Mouse (Mus musculus): ENCODE measurements at regions not wholly inside any gene's neighbourhood (a gene's known extent, or its start where the extent isn't known, plus 50 kb on each side); places are given as distances from the start of the nearest gene placed in this dataset.

GRCm38 (mm10) chr7:37149711-37150110 lies 451.8 kb downstream of the Tshz3 start:
- ATAC-seq, result no peak
- Histone ChIP-seq H3K4me1 (ENCODE audit: control insufficient read depth, insufficient read depth, low read length) (peaks cover 3% of the 10 kb centered on the region), H3K27me3 (ENCODE audit: control insufficient read depth, insufficient read depth, low read depth, low read length) (no peaks in the 10 kb centered on the region), H3K9ac (ENCODE audit: low read depth, low read length) (no peak overlapping the region), H3K4me3 (ENCODE audit: low read depth, low read length) (no peak overlapping the region), H3K27ac (ENCODE audit: low read length) (no peak overlapping the region), H3K9me3 (replicated peaks; ENCODE audit: control insufficient read depth, low read length, poor library complexity, severe bottlenecking) (no peaks in the 10 kb centered on the region), H3K36me3 (ENCODE audit: control insufficient read depth, insufficient read depth, low read length) (no peaks in the 10 kb centered on the region), H3K4me2 (ENCODE audit: low read length) (no peak overlapping the region)
- WGBS, result 69% methylated on average over 5 of the region's 5 CpGs

DNA sequence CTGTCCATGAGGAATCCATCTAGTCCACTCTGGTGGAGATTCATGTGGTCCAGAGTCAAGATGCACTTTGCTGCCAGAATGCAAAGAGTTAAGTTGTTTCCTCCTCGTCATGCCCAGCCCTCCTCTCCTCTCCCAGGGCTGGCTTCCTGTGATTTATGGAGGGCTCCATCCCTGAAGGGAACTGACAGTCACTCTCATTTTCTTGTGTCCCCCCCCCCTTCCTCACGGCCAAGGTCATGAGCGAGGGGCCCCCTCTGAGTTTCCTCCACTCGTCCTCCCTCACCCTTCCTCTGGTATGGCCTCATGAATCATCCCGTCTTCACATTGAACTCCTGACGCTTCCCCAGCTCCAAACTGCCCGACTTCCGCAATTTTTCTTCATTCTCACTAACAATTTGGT lies 461.9 kb downstream of the Tshz3 start:
- H3K4me2 ChIP-seq (ENCODE audit: low read length), result no peak overlapping the region

DNA sequence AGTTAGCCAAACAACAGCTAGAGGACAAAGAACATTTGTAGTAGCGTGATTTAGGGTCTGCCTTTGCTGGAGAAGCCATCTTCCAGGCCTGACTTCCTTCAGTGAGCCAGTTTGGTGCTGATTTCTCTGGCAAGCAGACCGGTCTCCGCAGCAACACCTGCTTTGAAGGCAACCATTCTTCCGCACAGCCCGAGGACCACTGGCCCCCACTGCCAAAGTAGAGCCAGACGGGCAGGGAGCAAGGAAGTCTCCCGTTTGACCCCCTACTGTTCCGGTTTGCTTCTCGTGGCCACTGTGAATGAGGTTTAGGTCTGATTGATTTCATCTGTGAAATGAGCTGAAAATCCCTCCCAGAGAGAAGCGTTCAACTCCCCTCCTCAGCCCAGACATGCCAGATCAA lies 471.0 kb downstream of the Tshz3 start:
- WGBS, result 56% methylated on average over 10 of the region's 10 CpGs
- Histone ChIP-seq H3K27me3 (ENCODE audit: control insufficient read depth, insufficient read depth, low read depth, low read length) (no peaks in the 10 kb centered on the region), H3K27ac (ENCODE audit: low read length) (no peak overlapping the region), H3K36me3 (ENCODE audit: control insufficient read depth, insufficient read depth, low read length) (no peaks in the 10 kb centered on the region), H3K4me2 (ENCODE audit: low read length) (no peak overlapping the region), H3K4me3 (ENCODE audit: low read depth, low read length) (no peak overlapping the region), H3K9me3 (replicated peaks; ENCODE audit: control insufficient read depth, low read length, poor library complexity, severe bottlenecking) (no peaks in the 10 kb centered on the region), H3K9ac (ENCODE audit: low read depth, low read length) (no peak overlapping the region), H3K4me1 (ENCODE audit: control insufficient read depth, insufficient read depth, low read length) (no peaks in the 10 kb centered on the region)
- ATAC-seq, result no peak

More for the DNA sequence above, 461.9 kb downstream of the Tshz3 start:
- no peaks in the 10 kb centered on the region for H3K36me3 ChIP-seq (ENCODE audit: control insufficient read depth, insufficient read depth, low read length)
- no peak for ATAC-seq
- no peaks in the 10 kb centered on the region for H3K9me3 ChIP-seq (replicated peaks; ENCODE audit: control insufficient read depth, low read length, poor library complexity, severe bottlenecking)
- H3K27me3 ChIP-seq (ENCODE audit: control insufficient read depth, insufficient read depth, low read depth, low read length), result no peaks in the 10 kb centered on the region
- H3K4me3 ChIP-seq (ENCODE audit: low read depth, low read length), result no peak overlapping the region
- no peaks in the 10 kb centered on the region for H3K4me1 ChIP-seq (ENCODE audit: control insufficient read depth, insufficient read depth, low read length)
- 81% methylated on average over 8 of the region's 8 CpGs for WGBS
- no peak overlapping the region for H3K27ac ChIP-seq (ENCODE audit: low read length)
- H3K9ac ChIP-seq (ENCODE audit: low read depth, low read length), result no peak overlapping the region

DNA sequence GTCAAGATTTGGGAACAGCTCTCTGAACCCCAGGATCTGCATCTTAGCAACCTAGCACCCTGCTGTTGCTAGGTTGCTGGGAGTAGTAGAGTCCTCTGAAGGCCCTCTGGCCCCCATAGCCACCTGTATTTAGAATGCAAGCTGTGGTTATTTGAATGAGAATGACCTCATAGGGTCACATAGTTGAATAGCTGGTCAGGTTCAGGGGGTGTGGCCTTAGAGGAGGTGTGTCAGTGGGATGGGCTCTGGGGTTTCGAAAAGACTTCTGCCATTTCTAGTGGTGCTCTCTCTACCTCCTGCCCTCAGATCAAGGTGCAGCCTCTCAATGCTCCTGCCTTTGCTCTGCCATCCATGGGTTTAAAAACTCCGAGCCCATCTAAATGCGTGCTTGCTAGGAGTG lies 477.8 kb downstream of the Tshz3 start:
- WGBS, result 82% methylated on average over 3 of the region's 3 CpGs
- no peak for ATAC-seq

DNA sequence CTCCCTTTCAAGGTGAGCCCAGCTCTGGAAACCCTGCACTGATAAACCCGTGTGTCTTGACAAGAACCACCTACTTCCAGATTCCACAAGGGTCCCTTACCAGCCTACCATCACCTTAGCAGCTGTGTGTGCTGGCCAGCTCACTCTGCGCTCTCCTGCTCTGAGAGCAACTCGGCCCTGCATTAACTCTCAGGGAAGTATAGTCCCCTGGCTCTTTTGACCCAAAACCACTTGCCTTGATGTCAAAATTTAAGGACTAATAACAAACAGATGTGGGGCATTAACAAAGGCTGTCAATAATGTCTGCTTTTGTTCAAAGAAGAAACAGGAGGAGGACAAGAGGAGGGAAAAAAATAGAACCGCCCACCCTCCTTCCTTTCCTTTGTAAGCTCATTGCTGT lies 480.3 kb downstream of the Tshz3 start:
- H3K36me3 ChIP-seq (ENCODE audit: control insufficient read depth, insufficient read depth, low read length), result no peaks in the 10 kb centered on the region
- no peak overlapping the region for H3K4me3 ChIP-seq (ENCODE audit: low read depth, low read length)
- H3K4me1 ChIP-seq (ENCODE audit: control insufficient read depth, insufficient read depth, low read length), result peaks cover 2% of the 10 kb centered on the region; the same call in 1 of the 2 replicates
- no peak overlapping the region for H3K4me2 ChIP-seq (ENCODE audit: low read length)
- WGBS, result 61% methylated on average over 4 of the region's 4 CpGs
- H3K27ac ChIP-seq (ENCODE audit: low read length), result no peak overlapping the region
- no peak overlapping the region for H3K9ac ChIP-seq (ENCODE audit: low read depth, low read length)
- no peaks in the 10 kb centered on the region for H3K27me3 ChIP-seq (ENCODE audit: control insufficient read depth, insufficient read depth, low read depth, low read length)
- no peaks in the 10 kb centered on the region for H3K9me3 ChIP-seq (replicated peaks; ENCODE audit: control insufficient read depth, low read length, poor library complexity, severe bottlenecking)
- no peak for ATAC-seq

More for the DNA sequence above, 477.8 kb downstream of the Tshz3 start:
- Histone ChIP-seq H3K9ac (ENCODE audit: low read depth, low read length) (no peak overlapping the region), H3K4me2 (ENCODE audit: low read length) (no peak overlapping the region), H3K4me3 (ENCODE audit: low read depth, low read length) (no peak overlapping the region), H3K36me3 (ENCODE audit: control insufficient read depth, insufficient read depth, low read length) (no peaks in the 10 kb centered on the region), H3K27ac (ENCODE audit: low read length) (no peak overlapping the region), H3K27me3 (ENCODE audit: control insufficient read depth, insufficient read depth, low read depth, low read length) (no peaks in the 10 kb centered on the region), H3K4me1 (ENCODE audit: control insufficient read depth, insufficient read depth, low read length) (peaks cover 2% of the 10 kb centered on the region; the same call in 1 of the 2 replicates), H3K9me3 (replicated peaks; ENCODE audit: control insufficient read depth, low read length, poor library complexity, severe bottlenecking) (no peaks in the 10 kb centered on the region)

- 30% methylated on average over 10 of the region's 10 CpGs for WGBS
- Histone ChIP-seq H3K9ac (ENCODE audit: low read depth, low read length) (no peak overlapping the region), H3K27ac (ENCODE audit: low read length) (no peak overlapping the region), H3K4me3 (ENCODE audit: low read depth, low read length) (no peak overlapping the region), H3K27me3 (ENCODE audit: control insufficient read depth, insufficient read depth, low read depth, low read length) (no peaks in the 10 kb centered on the region), H3K4me1 (ENCODE audit: control insufficient read depth, insufficient read depth, low read length) (peaks cover 2% of the 10 kb centered on the region; the same call in 1 of the 2 replicates), H3K9me3 (replicated peaks; ENCODE audit: control insufficient read depth, low read length, poor library complexity, severe bottlenecking) (no peaks in the 10 kb centered on the region), H3K4me2 (ENCODE audit: low read length) (0 out of 2 replicates have a peak overlapping the region, but pooled peaks have one; percentile 14), H3K36me3 (ENCODE audit: control insufficient read depth, insufficient read depth, low read length) (no peaks in the 10 kb centered on the region)
- peak; percentile 21; the same call in 1 of the 2 replicates for ATAC-seq
Observed at GRCm38 (mm10) chr7:37179907-37180306, 482.0 kb downstream of the Tshz3 start.

- H3K27ac ChIP-seq (ENCODE audit: low read length), result no peak overlapping the region
- ATAC-seq, result no peak
- no peak overlapping the region for H3K4me3 ChIP-seq (ENCODE audit: low read depth, low read length)
- no peaks in the 10 kb centered on the region for H3K36me3 ChIP-seq (ENCODE audit: control insufficient read depth, insufficient read depth, low read length)
- WGBS, result 52% methylated on average over 13 of the region's 13 CpGs
- no peaks in the 10 kb centered on the region for H3K27me3 ChIP-seq (ENCODE audit: control insufficient read depth, insufficient read depth, low read depth, low read length)
- H3K4me2 ChIP-seq (ENCODE audit: low read length), result no peak overlapping the region
- no peak overlapping the region for H3K9ac ChIP-seq (ENCODE audit: low read depth, low read length)
- H3K9me3 ChIP-seq (replicated peaks; ENCODE audit: control insufficient read depth, low read length, poor library complexity, severe bottlenecking), result no peaks in the 10 kb centered on the region
- peaks cover 2% of the 10 kb centered on the region; the same call in 1 of the 2 replicates for H3K4me1 ChIP-seq (ENCODE audit: control insufficient read depth, insufficient read depth, low read length)
Observed at GRCm38 (mm10) chr7:37180416-37180815, 482.5 kb downstream of the Tshz3 start.

DNA sequence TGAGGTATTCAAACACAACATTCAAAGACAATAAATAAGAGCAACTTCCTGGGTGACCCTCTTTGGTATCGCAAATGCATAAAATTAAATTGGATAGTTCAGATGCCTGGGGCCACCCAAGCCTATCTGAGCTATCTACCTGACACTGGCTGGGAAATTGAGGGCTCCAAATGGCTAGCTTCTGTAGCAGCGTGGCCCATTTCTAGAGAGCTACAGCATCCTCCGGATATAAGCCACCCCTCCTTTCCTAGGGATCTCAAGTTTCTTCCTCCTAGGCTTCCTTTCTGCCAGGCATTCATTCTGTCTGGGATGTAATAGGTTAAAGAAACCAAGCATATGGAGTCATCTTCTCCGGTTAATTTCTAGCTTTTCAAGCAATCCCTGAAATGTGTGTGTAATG lies 483.2 kb downstream of the Tshz3 start:
- no peaks in the 10 kb centered on the region for H3K27me3 ChIP-seq (ENCODE audit: control insufficient read depth, insufficient read depth, low read depth, low read length)
- H3K9ac ChIP-seq (ENCODE audit: low read depth, low read length), result no peak overlapping the region
- no peak overlapping the region for H3K4me2 ChIP-seq (ENCODE audit: low read length)
- H3K4me3 ChIP-seq (ENCODE audit: low read depth, low read length), result no peak overlapping the region
- no peaks in the 10 kb centered on the region for H3K9me3 ChIP-seq (replicated peaks; ENCODE audit: control insufficient read depth, low read length, poor library complexity, severe bottlenecking)
- H3K36me3 ChIP-seq (ENCODE audit: control insufficient read depth, insufficient read depth, low read length), result no peaks in the 10 kb centered on the region
- 71% methylated on average over 4 of the region's 4 CpGs for WGBS
- no peak for ATAC-seq
- H3K4me1 ChIP-seq (ENCODE audit: control insufficient read depth, insufficient read depth, low read length), result peaks cover 2% of the 10 kb centered on the region; the same call in 1 of the 2 replicates
- no peak overlapping the region for H3K27ac ChIP-seq (ENCODE audit: low read length)

GRCm38 (mm10) chr7:37192536-37192935 lies 494.6 kb downstream of the Tshz3 start:
- H3K9ac ChIP-seq (ENCODE audit: low read depth, low read length), result no peak overlapping the region
- WGBS, result 30% methylated on average over 2 of the region's 2 CpGs
- H3K27me3 ChIP-seq (ENCODE audit: control insufficient read depth, insufficient read depth, low read depth, low read length), result no peaks in the 10 kb centered on the region

More at GRCm38 (mm10) chr7:37192536-37192935, 494.6 kb downstream of the Tshz3 start:
- Histone ChIP-seq H3K36me3 (ENCODE audit: control insufficient read depth, insufficient read depth, low read length) (no peaks in the 10 kb centered on the region), H3K9me3 (replicated peaks; ENCODE audit: control insufficient read depth, low read length, poor library complexity, severe bottlenecking) (no peaks in the 10 kb centered on the region), H3K4me2 (ENCODE audit: low read length) (no peak overlapping the region), H3K4me1 (ENCODE audit: control insufficient read depth, insufficient read depth, low read length) (no peaks in the 10 kb centered on the region), H3K27ac (ENCODE audit: low read length) (no peak overlapping the region), H3K4me3 (ENCODE audit: low read depth, low read length) (no peak overlapping the region)
- ATAC-seq, result no peak
